Mouse (Mus musculus): Measurements from ENCODE around the gene Gm26602. TPM values are rescaled to one million over a fixed set of nuclear protein-coding genes. Genes with fewer than 3 reads are reported as not detected.

Gm26602 gene
- polyA plus RNA-seq (2015; fragmentation: Nextera tagmentation; extraction: Ambion mirVana) = not detected in 2 replicates

GRCm38 (mm10) chr10:79910556-79910955 lies at the start of gene Gm26602:
Gene Gm26602, plus strand, starts transcription at chr10:79910856.

GRCm38 (mm10) chr10:79874290-79874862 lies 36.3 kb upstream of the Gm26602 start, which contains the start of the genes Prtn3 and Plppr3:
Gene Prtn3, plus strand, starts transcription at chr10:79874476.
Gene Plppr3, minus strand, starts transcription at chr10:79874634.

DNA sequence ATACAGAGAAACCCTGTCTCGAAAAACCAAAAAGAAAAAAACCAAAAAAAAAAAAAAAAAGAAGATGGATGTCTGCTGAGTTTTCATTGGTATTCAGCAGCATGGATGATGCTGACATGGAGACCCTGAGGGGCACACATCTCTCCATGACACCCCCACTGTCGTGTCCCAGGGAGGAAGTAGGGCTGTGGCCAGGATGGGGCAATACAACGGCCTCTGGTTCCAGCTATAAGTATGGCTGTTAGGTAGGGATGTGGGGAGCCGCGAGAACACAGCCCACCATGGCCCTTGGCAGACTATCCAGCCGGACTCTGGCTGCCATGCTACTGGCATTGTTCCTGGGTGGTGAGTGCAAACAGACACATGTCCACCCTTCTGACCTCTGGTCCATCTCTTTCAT lies 24.6 kb upstream of the Gm26602 start, which contains the start of gene Elane:
Gene Elane (plus strand): TSS at position 194 of the 400 bp plus-strand sequence.

GRCm38 (mm10) chr10:79890670-79891069 lies 20.0 kb upstream of the Gm26602 start, which contains the start of gene Cfd:
Gene Cfd, plus strand, starts transcription at chr10:79890853.

DNA sequence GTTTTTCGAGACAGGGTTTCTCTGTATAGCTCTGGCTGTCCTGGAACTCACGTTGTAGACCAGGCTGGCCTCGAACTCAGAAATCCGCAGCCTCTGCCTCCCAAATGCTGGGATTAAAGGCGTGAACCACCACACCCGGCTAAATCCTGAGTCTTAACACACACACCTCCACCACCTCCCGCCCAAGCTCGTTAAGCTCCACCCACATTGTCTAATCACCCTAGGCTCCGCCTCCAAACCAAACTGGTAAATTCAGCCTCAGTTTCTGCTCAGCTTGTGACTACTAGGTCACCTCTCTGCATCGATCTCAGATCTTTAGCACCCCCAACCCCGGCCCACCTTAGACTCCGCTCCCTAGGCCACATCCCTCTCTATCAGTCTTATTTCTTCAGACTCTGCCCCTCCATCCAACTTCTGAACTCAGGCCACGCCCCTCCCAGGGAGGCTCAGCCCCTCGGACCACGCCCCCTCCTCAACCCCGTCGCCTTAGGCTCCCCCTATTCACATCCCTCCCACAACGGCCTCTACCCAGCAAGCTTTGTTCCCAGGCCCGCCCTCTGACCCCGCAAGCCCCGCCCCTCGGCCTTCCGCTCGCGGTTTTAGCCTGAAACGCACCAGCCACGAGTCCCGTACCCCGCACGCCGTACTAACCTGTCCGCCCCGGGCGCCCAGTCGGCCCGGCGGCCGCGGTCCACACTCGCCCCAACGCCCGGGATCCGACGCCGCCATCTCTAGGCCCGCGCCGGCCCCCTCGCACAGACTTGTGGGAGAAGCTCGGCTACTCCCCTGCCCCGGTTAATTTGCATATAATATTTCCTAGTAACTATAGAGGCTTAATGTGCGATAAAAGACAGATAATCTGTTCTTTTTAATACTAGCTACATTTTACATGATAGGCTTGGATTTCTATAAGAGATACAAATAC lies 2.2 kb upstream of the Gm26602 start, which contains the start of gene Med16:
Gene Med16 (minus strand): TSS at position 757 of the 925 bp plus-strand sequence.

GRCm38 (mm10) chr10:79916808-79917531 lies 6.3 kb downstream of the Gm26602 start, which contains the start of gene Kiss1r:
Gene Kiss1r, plus strand, starts transcription at chr10:79916971.

DNA sequence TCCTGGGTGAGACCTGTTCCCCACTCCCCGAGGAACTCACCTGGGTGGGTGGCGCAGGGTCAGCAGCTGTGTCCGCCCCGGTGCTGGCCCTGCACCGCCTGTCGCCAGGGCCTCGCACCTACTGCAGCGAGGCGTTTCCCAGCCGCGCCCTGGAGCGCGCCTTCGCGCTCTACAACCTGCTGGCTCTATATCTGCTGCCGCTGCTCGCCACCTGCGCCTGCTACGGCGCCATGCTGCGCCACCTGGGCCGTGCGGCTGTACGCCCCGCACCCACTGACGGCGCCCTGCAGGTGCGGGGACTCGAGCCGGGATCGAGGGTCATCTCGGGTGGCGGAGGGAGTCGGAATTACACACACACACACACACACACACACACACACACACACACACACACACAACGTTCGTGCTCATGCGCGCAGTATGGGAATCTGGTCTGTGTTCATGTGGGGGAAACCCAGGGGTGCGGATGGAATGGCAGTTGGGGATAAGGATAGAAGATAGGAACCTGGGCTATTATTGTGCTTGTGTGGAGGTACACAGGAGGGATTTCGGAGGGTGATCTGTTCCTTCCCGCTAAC lies 10.4 kb downstream of the Gm26602 start, which contains the start of gene R3hdm4:
Gene R3hdm4 (minus strand): TSS at position 251 of the 578 bp plus-strand sequence.

DNA sequence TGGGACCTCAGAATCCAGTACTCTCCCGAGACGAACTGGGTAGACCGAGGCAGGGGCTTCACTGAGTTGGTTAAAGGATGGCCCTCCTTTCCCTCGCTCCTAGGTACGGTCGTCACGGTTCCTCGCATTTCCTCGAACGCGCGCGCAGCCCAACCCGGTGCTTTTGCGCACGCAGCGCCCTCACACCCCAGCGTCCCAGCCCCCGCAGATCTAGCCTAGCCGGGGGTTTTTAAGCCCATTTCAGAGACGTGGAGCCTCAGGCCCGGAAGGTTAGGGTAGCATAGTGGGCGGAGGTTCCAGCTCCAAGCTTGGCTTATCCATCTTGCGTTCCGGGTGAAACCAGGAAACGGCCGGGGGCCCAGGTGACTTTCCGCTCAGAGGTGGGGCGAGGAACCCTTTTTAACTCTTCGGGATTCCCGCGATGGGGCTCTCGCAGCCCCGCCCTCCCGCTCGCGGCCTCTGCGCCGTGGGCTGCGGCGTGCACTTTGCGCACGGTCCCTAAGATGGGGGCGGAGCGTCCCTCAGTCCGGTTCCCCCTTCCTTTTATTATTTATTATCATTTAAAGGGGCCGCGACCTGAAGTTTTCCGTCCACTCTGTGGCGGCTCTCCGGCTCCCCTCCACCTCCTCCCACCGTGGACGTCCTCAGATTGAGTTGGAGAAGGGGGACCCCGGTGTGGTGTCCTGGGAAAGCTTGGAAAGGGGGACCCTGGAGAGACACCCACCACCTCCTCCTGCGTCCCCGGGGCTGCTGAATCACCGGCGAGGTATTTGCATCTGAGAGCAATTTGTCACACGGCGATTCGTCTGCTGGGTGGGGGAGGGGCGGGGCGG lies 16.1 kb downstream of the Gm26602 start, which contains the start of gene Arid3a:
Gene Arid3a (plus strand): TSS at position 553 of the 833 bp plus-strand sequence.

GRCm38 (mm10) chr10:79959847-79960601 lies 49.4 kb downstream of the Gm26602 start, which contains the start of gene Wdr18:
Gene Wdr18, plus strand, starts transcription at chr10:79960152.

Small RNA genes within 50 kb of the gene (microRNA-seq; reads per million reads assigned to microRNA genes)
- gene Mir6910 = not detected

Other genes with a start within 250 kb of the Gm26602 start
- 0.35 and 0.39 TPM in 2 replicates for gene Madcam1, start 246.3 kb upstream of the Gm26602 start, polyA plus RNA-seq (2015; fragmentation: Nextera tagmentation; extraction: Ambion mirVana)
- 47.4 and 51.3 TPM in 2 replicates for gene Tpgs1, start 241.5 kb upstream of the Gm26602 start, polyA plus RNA-seq (2015; fragmentation: Nextera tagmentation; extraction: Ambion mirVana)
- 63.7 and 68.6 TPM in 2 replicates for gene Cdc34, start 228.7 kb upstream of the Gm26602 start, polyA plus RNA-seq (2015; fragmentation: Nextera tagmentation; extraction: Ambion mirVana)
- gene Gzmm, start 221.8 kb upstream of the Gm26602 start, polyA plus RNA-seq (2015; fragmentation: Nextera tagmentation; extraction: Ambion mirVana) = 0.16 and 0.48 TPM in 2 replicates
- 812 and 845 TPM in 2 replicates for gene Bsg, start 206.4 kb upstream of the Gm26602 start, polyA plus RNA-seq (2015; fragmentation: Nextera tagmentation; extraction: Ambion mirVana)
- 0.06 and 0.08 TPM in 2 replicates for gene Hcn2, start 194.2 kb upstream of the Gm26602 start, polyA plus RNA-seq (2015; fragmentation: Nextera tagmentation; extraction: Ambion mirVana)
- gene Polrmt, start 164.3 kb upstream of the Gm26602 start, polyA plus RNA-seq (2015; fragmentation: Nextera tagmentation; extraction: Ambion mirVana) = 14.4 and 14.7 TPM in 2 replicates
- gene Fgf22, start 155.8 kb upstream of the Gm26602 start, polyA plus RNA-seq (2015; fragmentation: Nextera tagmentation; extraction: Ambion mirVana) = 0.24 and 0.28 TPM in 2 replicates
- gene Rnf126, start 143.9 kb upstream of the Gm26602 start, polyA plus RNA-seq (2015; fragmentation: Nextera tagmentation; extraction: Ambion mirVana) = 50.7 and 60.7 TPM in 2 replicates
- gene Fstl3, start 133.6 kb upstream of the Gm26602 start, polyA plus RNA-seq (2015; fragmentation: Nextera tagmentation; extraction: Ambion mirVana) = 69.7 and 87.0 TPM in 2 replicates
- 0.12 TPM in 1 of 2 replicates, not detected in the other for gene Prss57, start 119.9 kb upstream of the Gm26602 start, polyA plus RNA-seq (2015; fragmentation: Nextera tagmentation; extraction: Ambion mirVana)
- gene Palm, start 117.3 kb upstream of the Gm26602 start, polyA plus RNA-seq (2015; fragmentation: Nextera tagmentation; extraction: Ambion mirVana) = 39.7 and 44.2 TPM in 2 replicates
- gene Misp, start 89.9 kb upstream of the Gm26602 start, polyA plus RNA-seq (2015; fragmentation: Nextera tagmentation; extraction: Ambion mirVana) = 1.6 and 2.9 TPM in 2 replicates
- 109 and 124 TPM in 2 replicates for gene Ptbp1, start 56.4 kb upstream of the Gm26602 start, polyA plus RNA-seq (2015; fragmentation: Nextera tagmentation; extraction: Ambion mirVana)
- 2.3 and 8.8 TPM in 2 replicates for gene Prtn3, start 36.4 kb upstream of the Gm26602 start, polyA plus RNA-seq (2015; fragmentation: Nextera tagmentation; extraction: Ambion mirVana)
- gene Plppr3, start 36.2 kb upstream of the Gm26602 start, polyA plus RNA-seq (2015; fragmentation: Nextera tagmentation; extraction: Ambion mirVana) = 2.2 TPM in 2 replicates
- gene Elane, start 24.6 kb upstream of the Gm26602 start, polyA plus RNA-seq (2015; fragmentation: Nextera tagmentation; extraction: Ambion mirVana) = 0.13 and 0.16 TPM in 2 replicates
- gene Cfd, start 20.0 kb upstream of the Gm26602 start, polyA plus RNA-seq (2015; fragmentation: Nextera tagmentation; extraction: Ambion mirVana) = 0.18 TPM in 1 of 2 replicates, not detected in the other
- 33.5 and 34.4 TPM in 2 replicates for gene Med16, start 1.9 kb upstream of the Gm26602 start, polyA plus RNA-seq (2015; fragmentation: Nextera tagmentation; extraction: Ambion mirVana)
- gene Kiss1r, start 6.1 kb downstream of the Gm26602 start, polyA plus RNA-seq (2015; fragmentation: Nextera tagmentation; extraction: Ambion mirVana) = 1.2 and 1.3 TPM in 2 replicates
- gene R3hdm4, start 10.4 kb downstream of the Gm26602 start, polyA plus RNA-seq (2015; fragmentation: Nextera tagmentation; extraction: Ambion mirVana) = 125 and 126 TPM in 2 replicates
- gene Arid3a, start 16.2 kb downstream of the Gm26602 start, polyA plus RNA-seq (2015; fragmentation: Nextera tagmentation; extraction: Ambion mirVana) = 4.0 TPM in 2 replicates
- gene Wdr18, start 49.3 kb downstream of the Gm26602 start, polyA plus RNA-seq (2015; fragmentation: Nextera tagmentation; extraction: Ambion mirVana) = 52.5 and 55.6 TPM in 2 replicates
- gene Grin3b, start 59.9 kb downstream of the Gm26602 start, polyA plus RNA-seq (2015; fragmentation: Nextera tagmentation; extraction: Ambion mirVana) = 0.07 and 0.13 TPM in 2 replicates
- 15.3 and 18.7 TPM in 2 replicates for gene Tmem259, start 73.5 kb downstream of the Gm26602 start, polyA plus RNA-seq (2015; fragmentation: Nextera tagmentation; extraction: Ambion mirVana)
- 662 and 733 TPM in 2 replicates for gene Cnn2, start 77.7 kb downstream of the Gm26602 start, polyA plus RNA-seq (2015; fragmentation: Nextera tagmentation; extraction: Ambion mirVana)
- gene Abca7, start 85.6 kb downstream of the Gm26602 start, polyA plus RNA-seq (2015; fragmentation: Nextera tagmentation; extraction: Ambion mirVana) = 2.9 and 3.0 TPM in 2 replicates
- 5.5 and 10.3 TPM in 2 replicates for gene Arhgap45, start 105.8 kb downstream of the Gm26602 start, polyA plus RNA-seq (2015; fragmentation: Nextera tagmentation; extraction: Ambion mirVana)
- gene Polr2e, start 128.9 kb downstream of the Gm26602 start, polyA plus RNA-seq (2015; fragmentation: Nextera tagmentation; extraction: Ambion mirVana) = 94.2 and 108 TPM in 2 replicates
- gene Gpx4, start 136.3 kb downstream of the Gm26602 start, polyA plus RNA-seq (2015; fragmentation: Nextera tagmentation; extraction: Ambion mirVana) = 724 and 745 TPM in 2 replicates
- gene Sbno2, start 194.7 kb downstream of the Gm26602 start, polyA plus RNA-seq (2015; fragmentation: Nextera tagmentation; extraction: Ambion mirVana) = 14.6 and 18.7 TPM in 2 replicates
- 11.9 and 12.4 TPM in 2 replicates for gene Stk11, start 204.9 kb downstream of the Gm26602 start, polyA plus RNA-seq (2015; fragmentation: Nextera tagmentation; extraction: Ambion mirVana)
- 604 and 621 TPM in 2 replicates for gene Atp5d, start 227.8 kb downstream of the Gm26602 start, polyA plus RNA-seq (2015; fragmentation: Nextera tagmentation; extraction: Ambion mirVana)
- 2.1 and 2.4 TPM in 2 replicates for gene Cbarp, start 230.0 kb downstream of the Gm26602 start, polyA plus RNA-seq (2015; fragmentation: Nextera tagmentation; extraction: Ambion mirVana)
- gene Midn, start 237.4 kb downstream of the Gm26602 start, polyA plus RNA-seq (2015; fragmentation: Nextera tagmentation; extraction: Ambion mirVana) = 7.5 and 7.6 TPM in 2 replicates